Comparison of ENCODE assay signal across 8 mouse cellular contexts in genomic region chr2:127269491-127270299, GRCm38 (mm10). TPM values are rescaled to one million over a fixed set of nuclear protein-coding genes. Genes with fewer than 3 reads are reported as not detected.
DNase-seq lines count a peak whose midpoint lies in the region; ATAC-seq and TF ChIP-seq lines count a peak whose summit lies in the region.

TSS of gene Stard7 (plus strand) at chr2:127270218.

- ATAC-seq in activated CD4-positive, CD25-positive, alpha-beta regulatory T cell, adult 4 months, result peak; percentile 94

- no peaks in the 10 kb centered on the region for H3K27me3 ChIP-seq in megakaryocyte, embryonic 14.5 days (replicated peaks)

- no peaks in the 10 kb centered on the region for H3K9me3 ChIP-seq in megakaryocyte, embryonic 14.5 days

- TF ChIP-seq POLR2A in cortical plate, adult 2 months (IDR thresholded peaks at IDR 0.05; ENCODE audit: extremely low read depth, insufficient read depth, low read length), result peak; percentile 74; the same call in 1 of the 2 replicates

- no peak for TF ChIP-seq CTCF in cortical plate, adult 2 months (IDR thresholded peaks at IDR 0.05; ENCODE audit: extremely low read depth, insufficient read depth, low read length)

- H3K4me1 ChIP-seq in cortical plate, adult 2 months (ENCODE audit: control insufficient read depth, insufficient read depth, low read length), result peaks cover 3% of the 10 kb centered on the region
- peaks cover 34% of the 10 kb centered on the region for H3K4me1 ChIP-seq in megakaryocyte, embryonic 14.5 days

- H3K36me3 ChIP-seq in megakaryocyte, embryonic 14.5 days (replicated peaks; ENCODE audit: low read length), result peaks cover 3% of the 10 kb centered on the region

- peak within 1 kb of the TSS; percentile 97 for H3K4me3 ChIP-seq in cortical plate, adult 2 months (ENCODE audit: insufficient read depth, low read length)
- peak within 1 kb of the TSS; percentile 99 for H3K4me3 ChIP-seq in megakaryocyte, embryonic 14.5 days (replicated peaks)

- peak; percentile 94 to 97 for DNase-seq in gastrocnemius, adult 8-10 months (ENCODE audit: low spot score in 2 of 2)
- peak; percentile 85 for DNase-seq in hindlimb bud, embryonic 11.5 days (ENCODE audit: extremely low spot score, low read depth, low spot score)
- DNase-seq in left cerebral cortex, adult 8-10 months (ENCODE audit: low spot score in 2 of 2), result peak; percentile 93 to 96
- DNase-seq in right cerebral cortex, postnatal 10 days (ENCODE audit: low spot score in 2 of 2), result peak; percentile 97 to 98
- peak; percentile 90 for DNase-seq in urinary bladder, postnatal 25 days (ENCODE audit: low spot score)

- peak within 1 kb of the TSS; percentile 83 for H3K27ac ChIP-seq in cortical plate, adult 2 months (ENCODE audit: insufficient read depth, low read length)

RNA-seq across cellular contexts. Expression of gene Stard7, which starts in this region (rescaled TPM):
- 10 to 100 TPM; 23.4 to 27.2 TPM for polyA plus RNA-seq in activated CD4-positive, CD25-positive, alpha-beta regulatory T cell, adult 4 months (2017; shearing (Covaris generic))
- polyA plus RNA-seq in cortical plate, adult 2 months (2012; rRNA removed), result 96.1 and 97.6 TPM in 2 replicates
- total RNA-seq in gastrocnemius, adult 8-10 months (2022), result 100 to 1,000 TPM; 108 to 119 (median 116) TPM
- total RNA-seq in left cerebral cortex, adult 8-10 months (2022), result 100 to 1,000 TPM in 2 of 4 experiments, 10 to 100 TPM in 2; 92.3 to 106 (median 97.9) TPM
- polyA plus RNA-seq in megakaryocyte, embryonic 14.5 days (2012; ENCODE audit: insufficient read depth, low replicate concordance), result 8.9 and 9.8 TPM in 2 replicates

Comparison
In these comparisons a context has a peak if more than half of its experiments do, and no peak if none do; other contexts are left out.
1. Peak in every context shown above with its lines: DNase-seq, ATAC-seq, H3K4me3 ChIP-seq and H3K27ac ChIP-seq.